Mouse (Mus musculus) embryonic fibroblast, embryonic 13.5 days (primary cell): ENCODE data around the gene Pex6. TPM values are rescaled to one million over a fixed set of nuclear protein-coding genes. Genes with fewer than 3 reads are reported as not detected.
"Not testable (repeated sequence)": the region's sequence is repeated elsewhere in the genome, so short reads cannot be mapped to it uniquely, and the experiment has no call there.

Experiments
- H3K27ac ChIP-seq: 2 replicates; pipeline ENCODE4 v1.5.1; 2012; ENCODE audit warnings: low read length, control low read depth, inconsistent platforms; ENCODE audit not compliant: insufficient read depth
- H3K4me1 ChIP-seq: 2 replicates; pipeline ENCODE4 v1.6.1; 2011; ENCODE audit warnings: low read length; ENCODE audit not compliant: control insufficient read depth, insufficient read depth
- H3K4me3 ChIP-seq: 2 replicates; pipeline ENCODE4 v1.5.1; 2011; ENCODE audit warnings: mild to moderate bottlenecking, control low read depth, low read length; ENCODE audit not compliant: insufficient read depth
- CTCF ChIP-seq: IDR thresholded peaks from 2 replicates; pipeline ENCODE4 v1.5.1; 2011; ENCODE audit warnings: mild to moderate bottlenecking, control low read depth, low read length, moderate library complexity, borderline replicate concordance; ENCODE audit not compliant: insufficient read depth
- POLR2A ChIP-seq: IDR thresholded peaks from 2 replicates; pipeline ENCODE4 v1.6.1; 2011; ENCODE audit warnings: low read depth, mild to moderate bottlenecking, control low read depth, low read length, moderate library complexity
- polyA plus RNA-seq: library from polyadenylated mRNA; stranded (reverse); fragments of >200 nt; gene quantifications from 2 replicates; pipeline ENCODE4 v1.2.4, GENCODE M21; 2011; ENCODE audit warnings: low read depth; ENCODE audit not compliant: missing spikeins, insufficient read length

The Pex6 gene
- polyA plus RNA-seq, 1 experiment: 13.1 TPM

DNA sequence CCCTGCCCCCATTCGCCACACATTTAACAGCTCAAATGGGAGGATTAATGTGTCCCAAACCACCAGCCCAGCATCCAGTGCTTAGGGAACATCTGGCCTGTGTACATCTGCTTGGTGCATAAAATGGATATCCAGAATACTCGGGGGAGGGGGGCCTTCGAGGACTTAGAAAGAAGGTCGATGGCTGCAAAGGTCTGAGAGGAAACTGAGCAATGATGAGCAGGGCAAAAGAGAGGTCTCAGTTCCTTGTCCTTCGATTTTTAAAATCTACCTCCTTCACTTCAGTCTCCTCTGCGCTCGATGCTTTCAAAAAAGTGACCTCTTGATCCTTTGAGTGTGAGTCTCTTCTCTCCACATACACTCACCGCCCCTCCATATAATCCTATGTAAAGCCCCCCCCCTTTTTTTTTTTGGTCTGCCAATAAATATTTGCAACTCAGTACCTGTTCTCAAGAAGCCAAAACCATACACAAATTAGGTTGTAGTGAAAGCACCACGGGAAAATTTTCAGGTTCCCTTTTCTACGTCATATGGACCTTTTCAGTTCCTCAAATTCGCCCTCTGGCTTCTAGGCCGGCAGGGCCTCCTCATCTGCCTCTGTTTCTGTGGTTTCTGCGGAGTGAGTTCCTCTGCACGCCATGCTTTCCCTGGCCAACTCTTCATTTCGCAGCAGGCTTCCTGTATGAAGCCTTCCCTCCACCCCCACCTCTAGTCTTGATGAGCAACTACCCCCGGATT is 40.0 kb downstream of the Pex6 start:
- Histone ChIP-seq H3K4me1 (0 out of 2 replicates have a peak, but pooled peaks cover 5% of the 10 kb centered on the region), H3K27ac (peak overlapping the region; percentile 64), H3K4me3 (peak overlapping the region; percentile 78)
- TF ChIP-seq POLR2A: no peak; the same call in 1 of the 2 replicates
- no peak for TF ChIP-seq CTCF

- Histone ChIP-seq H3K4me1 (0 out of 2 replicates have a peak, but pooled peaks cover 5% of the 10 kb centered on the region), H3K4me3 (peak within 1 kb of the TSS; percentile 78), H3K27ac (peak within 1 kb of the TSS; percentile 64)
- TF ChIP-seq CTCF: no peak
- TF ChIP-seq POLR2A: peak; percentile 79
These were observed 40.7 kb downstream of the Pex6 start, which contains the start of gene Cnpy3 for GRCm38 (mm10) chr17:46751794-46752556. TSS of gene Cnpy3 (minus strand) at chr17:46752214.

DNA sequence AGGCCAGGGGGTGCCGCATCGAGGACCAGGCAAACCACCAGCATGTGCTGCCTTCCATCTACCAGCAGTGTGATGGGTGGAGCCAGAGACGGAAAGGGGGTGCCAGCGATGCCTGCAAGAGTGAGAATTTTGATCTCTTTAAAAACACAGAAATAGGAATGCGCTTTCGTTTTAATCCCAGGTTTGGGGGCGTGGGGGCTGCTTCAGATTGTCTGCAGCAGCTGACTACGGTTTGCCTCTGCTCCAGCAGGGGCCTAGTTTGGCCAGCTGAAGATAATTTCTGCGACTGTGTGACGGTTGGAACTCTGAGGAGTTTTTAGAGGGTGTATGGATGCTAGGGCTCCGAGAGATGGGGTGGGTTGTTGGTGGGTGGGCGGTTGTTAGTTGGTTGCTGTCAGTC is 47.5 kb downstream of the Pex6 start:
- Histone ChIP-seq H3K4me3 (no peak overlapping the region), H3K27ac (no peak overlapping the region), H3K4me1 (no peaks in the 10 kb centered on the region)
- no peak for TF ChIP-seq CTCF
- no peak for TF ChIP-seq POLR2A

- H3K27ac ChIP-seq: no peak within 1 kb of the TSS
- TF ChIP-seq POLR2A: no peak
- TF ChIP-seq CTCF: no peak
- no peaks in the 10 kb centered on the region for H3K4me1 ChIP-seq
- no peak within 1 kb of the TSS for H3K4me3 ChIP-seq
These were observed 52.3 kb downstream of the Pex6 start, which contains the start of gene Ptcra for GRCm38 (mm10) chr17:46763544-46763943. TSS of gene Ptcra (minus strand) at chr17:46763712.

DNA sequence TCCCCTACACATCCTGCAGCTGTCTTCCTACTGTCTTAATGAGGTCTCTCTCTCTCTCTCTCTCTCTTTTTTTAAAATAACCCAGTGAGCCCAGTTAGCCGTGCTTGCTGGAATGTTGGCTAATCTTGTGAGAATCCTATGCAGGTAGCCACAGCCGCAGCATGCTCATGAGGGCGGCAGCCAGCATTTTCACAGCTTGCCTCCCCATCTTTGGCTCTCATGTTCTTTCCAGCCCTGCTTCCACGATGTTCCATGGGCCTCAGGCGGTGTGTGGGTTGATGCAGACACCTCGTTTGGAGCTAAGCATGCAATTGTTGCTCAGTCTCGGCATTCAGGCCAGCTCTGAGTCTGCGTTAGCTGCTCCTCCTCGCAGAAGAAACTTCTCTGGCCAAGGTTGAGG is 53.7 kb downstream of the Pex6 start:
- not testable (repeated sequence) for H3K4me3 ChIP-seq, H3K27ac ChIP-seq

GRCm38 (mm10) chr17:46767868-46768267 is 56.6 kb downstream of the Pex6 start:
- TF ChIP-seq POLR2A (no peak), CTCF (no peak)
- H3K27ac ChIP-seq: no peak overlapping the region
- no peak overlapping the region for H3K4me3 ChIP-seq
- H3K4me1 ChIP-seq: no peaks in the 10 kb centered on the region

More for the DNA sequence above, 53.7 kb downstream of the Pex6 start:
- not testable (repeated sequence) for H3K4me1 ChIP-seq

GRCm38 (mm10) chr17:46770546-46770945 is 59.3 kb downstream of the Pex6 start:
- no peak overlapping the region for H3K4me3 ChIP-seq
- no peak overlapping the region for H3K27ac ChIP-seq
- no peaks in the 10 kb centered on the region for H3K4me1 ChIP-seq
- TF ChIP-seq POLR2A: no peak
- TF ChIP-seq CTCF: no peak

GRCm38 (mm10) chr17:46771025-46771424 is 59.8 kb downstream of the Pex6 start:
- Histone ChIP-seq H3K4me3 (no peak overlapping the region), H3K27ac (no peak overlapping the region), H3K4me1 (no peaks in the 10 kb centered on the region)
- no peak for TF ChIP-seq CTCF
- TF ChIP-seq POLR2A: no peak

DNA sequence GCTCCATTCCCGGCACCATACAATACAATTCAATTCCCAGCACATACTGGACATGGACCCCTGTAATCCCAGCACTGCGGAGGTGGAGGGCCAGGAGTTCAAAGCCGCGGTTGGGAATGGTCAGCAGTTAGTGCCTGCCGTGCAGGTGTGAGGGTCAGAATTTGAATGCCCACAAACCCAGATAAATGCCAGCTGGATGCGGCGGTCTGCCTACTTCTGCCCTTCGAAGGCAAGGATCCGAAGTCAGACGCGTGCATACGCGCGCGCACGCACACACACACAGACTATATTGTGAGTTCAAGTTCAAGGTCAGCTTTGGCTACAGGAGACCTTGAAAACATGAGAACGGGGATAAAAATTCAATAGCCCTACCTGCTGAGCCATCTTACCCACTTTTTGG is 60.4 kb downstream of the Pex6 start:
- no peak for TF ChIP-seq CTCF
- no peak for TF ChIP-seq POLR2A
- Histone ChIP-seq H3K27ac (no peak overlapping the region; the same call in 1 of the 2 replicates), H3K4me1 (no peaks in the 10 kb centered on the region), H3K4me3 (peak overlapping the region; percentile 93)

- peak overlapping the region; percentile 93 for H3K4me3 ChIP-seq
- TF ChIP-seq POLR2A: no peak
- TF ChIP-seq CTCF: no peak
- no peaks in the 10 kb centered on the region for H3K4me1 ChIP-seq
- H3K27ac ChIP-seq: peak overlapping the region; percentile 21
These were observed 60.8 kb downstream of the Pex6 start for GRCm38 (mm10) chr17:46772038-46772403.
